Mouse (Mus musculus) adrenal gland, adult 10 weeks (tissue): ENCODE data around the gene Chrna1. TPM values are rescaled to one million over a fixed set of nuclear protein-coding genes. Genes with fewer than 3 reads are reported as not detected.

Source experiments
- polyA plus RNA-seq: library from polyadenylated mRNA; stranded (reverse); fragments of 350-450 nt; fragmentation: Illumina TruSeq; extraction: RNeasy Lipid Tissue Mini Kit (QIAGEN cat#74804); gene quantifications from one replicate; pipeline ENCODE4 v1.2.3, GENCODE M21; 2014; ENCODE audit warnings: low read depth, low replicate concordance

The Chrna1 gene
- not detected for polyA plus RNA-seq

GRCm38 (mm10) chr2:73580166-73580565, at the start of gene Chrna1:
Gene Chrna1, minus strand, starts transcription at chr2:73580338.

GRCm38 (mm10) chr2:73529356-73530330, 50.5 kb downstream of the Chrna1 start, which contains the start of gene Wipf1:
Gene Wipf1, minus strand, starts transcription at chr2:73529734.

Other genes starting within 250 kb of the Chrna1 start
- 15.0 TPM for gene Gpr155, start 193.8 kb downstream of the Chrna1 start, polyA plus RNA-seq
- gene Wipf1, start 50.6 kb downstream of the Chrna1 start, polyA plus RNA-seq = 26.9 TPM
- 20.9 TPM for gene Chn1, start 195.0 kb upstream of the Chrna1 start, polyA plus RNA-seq